Mouse (Mus musculus) erythroblast, embryonic 14.5 days (primary cell): ENCODE measurements at regions not wholly inside any gene's neighbourhood (a gene's known extent, or its start where the extent isn't known, plus 50 kb on each side); places are given as distances from the start of the nearest gene placed in this dataset.
"Not testable (repeated sequence)": the region's sequence is repeated elsewhere in the genome, so short reads cannot be mapped to it uniquely, and the experiment has no call there.

Experiments
- H3K27me3 ChIP-seq: 2 replicates; pipeline ENCODE4 v1.6.1; 2012; ENCODE audit warnings: inconsistent platforms; ENCODE audit not compliant: control insufficient read depth
- H3K36me3 ChIP-seq: 2 replicates; pipeline ENCODE4 v1.6.1; 2012; ENCODE audit warnings: mild to moderate bottlenecking, inconsistent platforms; ENCODE audit not compliant: control insufficient read depth
- H3K4me1 ChIP-seq: 2 replicates; pipeline ENCODE4 v1.6.1; 2012; ENCODE audit warnings: inconsistent platforms; ENCODE audit not compliant: control insufficient read depth
- H3K4me3 ChIP-seq: replicated peaks from 2 replicates; pipeline ENCODE3; 2012; ENCODE audit warnings: moderate library complexity, mild to moderate bottlenecking, inconsistent platforms
- H3K9me3 ChIP-seq: 2 replicates; pipeline ENCODE4 v1.6.1; 2012; ENCODE audit warnings: low read length, inconsistent platforms, mixed read lengths; ENCODE audit not compliant: control insufficient read depth
- GATA1 ChIP-seq: IDR thresholded peaks from 2 replicates; pipeline ENCODE4 v1.6.1; 2012; ENCODE audit warnings: low read length, inconsistent platforms, mixed read lengths
- TAL1 ChIP-seq: IDR thresholded peaks from 3 replicates; pipeline ENCODE4 v1.6.1; 2012; ENCODE audit warnings: low read length, inconsistent platforms, mixed read lengths

GRCm38 (mm10) chr16:30693839-30694527 lies 94.5 kb downstream of the Fam43a start:
- Histone ChIP-seq H3K4me1 (no peaks in the 10 kb centered on the region), H3K4me3 (no peak overlapping the region), H3K27me3 (no peaks in the 10 kb centered on the region), H3K9me3 (no peaks in the 10 kb centered on the region), H3K36me3 (no peaks in the 10 kb centered on the region)
- TF ChIP-seq GATA1 = no peak
- TF ChIP-seq TAL1 = no peak

DNA sequence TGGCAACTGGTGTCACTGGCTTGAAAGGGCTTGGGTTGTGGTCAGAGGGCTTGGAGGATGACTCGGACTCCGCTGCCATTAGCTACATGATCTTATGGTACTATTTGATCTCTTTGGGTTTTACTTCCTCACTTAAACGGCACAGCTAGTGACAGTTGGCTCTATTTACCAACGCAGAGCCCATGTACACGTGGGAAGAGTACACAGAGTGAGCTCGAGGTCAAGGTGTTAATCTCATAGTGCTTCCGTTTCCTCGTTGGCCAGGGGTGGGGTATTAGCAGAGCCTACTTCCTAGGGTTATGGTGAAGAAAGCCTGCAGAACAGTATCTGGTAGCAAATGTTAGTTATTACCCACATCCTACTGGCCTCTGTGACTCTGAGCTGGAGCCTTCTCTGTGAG lies 96.2 kb downstream of the Fam43a start:
- H3K4me3 ChIP-seq = no peak overlapping the region
- H3K9me3 ChIP-seq = no peaks in the 10 kb centered on the region
- H3K4me1 ChIP-seq = no peaks in the 10 kb centered on the region
- H3K27me3 ChIP-seq = no peaks in the 10 kb centered on the region
- H3K36me3 ChIP-seq = no peaks in the 10 kb centered on the region
- no peak for TF ChIP-seq GATA1
- no peak for TF ChIP-seq TAL1

- H3K27me3 ChIP-seq = no peaks in the 10 kb centered on the region
- no peaks in the 10 kb centered on the region for H3K9me3 ChIP-seq
- H3K4me3 ChIP-seq = no peak overlapping the region
- no peaks in the 10 kb centered on the region for H3K36me3 ChIP-seq
- TF ChIP-seq GATA1 = no peak
- no peak for TF ChIP-seq TAL1
- H3K4me1 ChIP-seq = no peaks in the 10 kb centered on the region
Measured at GRCm38 (mm10) chr16:30697209-30697608, 97.7 kb downstream of the Fam43a start.

DNA sequence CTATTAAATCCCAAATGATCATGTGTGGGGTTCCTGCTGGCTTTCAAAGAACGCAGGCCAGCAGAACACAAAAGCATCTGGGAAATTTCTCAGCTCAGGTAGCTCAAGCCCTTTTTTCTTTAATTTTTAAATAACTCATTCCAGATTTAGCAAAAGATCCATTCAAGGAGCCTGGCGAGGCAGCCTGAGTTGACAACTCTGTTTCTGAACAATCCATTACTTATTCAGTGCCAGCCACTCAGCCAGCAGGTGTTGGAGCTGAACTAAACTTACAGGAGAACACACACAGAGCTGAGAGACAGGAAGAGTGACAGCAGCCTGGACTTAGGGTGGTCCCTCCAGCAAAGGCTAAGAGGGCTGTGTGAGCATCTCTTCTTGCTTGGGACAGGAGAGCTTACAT lies 98.3 kb downstream of the Fam43a start:
- TF ChIP-seq TAL1 (no peak), GATA1 (no peak)
- Histone ChIP-seq H3K4me1 (no peaks in the 10 kb centered on the region), H3K9me3 (no peaks in the 10 kb centered on the region), H3K4me3 (no peak overlapping the region), H3K27me3 (no peaks in the 10 kb centered on the region), H3K36me3 (no peaks in the 10 kb centered on the region)

DNA sequence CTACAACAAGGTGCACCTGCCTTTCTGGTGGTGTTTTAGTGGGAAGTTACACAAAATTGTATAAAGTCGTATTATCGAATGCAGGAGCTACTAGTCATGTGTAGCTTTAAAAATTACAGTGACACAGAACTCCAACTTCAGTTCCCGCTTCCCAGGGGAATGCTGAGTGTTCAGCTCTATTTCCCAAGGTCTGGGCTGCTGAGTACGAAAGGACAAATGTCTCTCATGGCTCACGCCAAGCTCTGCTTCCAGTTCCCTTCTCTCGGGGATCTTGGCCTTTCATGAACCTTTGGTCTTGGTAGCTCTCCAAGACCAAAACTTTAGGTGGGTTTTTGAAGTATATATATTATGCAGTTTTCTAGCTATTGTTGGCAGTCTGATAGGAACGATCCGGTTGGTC lies 104.3 kb downstream of the Fam43a start:
- TF ChIP-seq GATA1 (no peak), TAL1 (no peak)
- H3K4me3 ChIP-seq = no peak overlapping the region

GRCm38 (mm10) chr16:30709501-30709900 lies 110.0 kb downstream of the Fam43a start:
- Histone ChIP-seq H3K9me3 (no peaks in the 10 kb centered on the region), H3K27me3 (no peaks in the 10 kb centered on the region), H3K4me1 (no peaks in the 10 kb centered on the region), H3K4me3 (no peak overlapping the region), H3K36me3 (no peaks in the 10 kb centered on the region)
- TF ChIP-seq GATA1 (no peak), TAL1 (no peak)

More for the DNA sequence above, 104.3 kb downstream of the Fam43a start:
- Histone ChIP-seq H3K36me3 (no peaks in the 10 kb centered on the region), H3K4me1 (no peaks in the 10 kb centered on the region), H3K9me3 (no peaks in the 10 kb centered on the region), H3K27me3 (no peaks in the 10 kb centered on the region)

DNA sequence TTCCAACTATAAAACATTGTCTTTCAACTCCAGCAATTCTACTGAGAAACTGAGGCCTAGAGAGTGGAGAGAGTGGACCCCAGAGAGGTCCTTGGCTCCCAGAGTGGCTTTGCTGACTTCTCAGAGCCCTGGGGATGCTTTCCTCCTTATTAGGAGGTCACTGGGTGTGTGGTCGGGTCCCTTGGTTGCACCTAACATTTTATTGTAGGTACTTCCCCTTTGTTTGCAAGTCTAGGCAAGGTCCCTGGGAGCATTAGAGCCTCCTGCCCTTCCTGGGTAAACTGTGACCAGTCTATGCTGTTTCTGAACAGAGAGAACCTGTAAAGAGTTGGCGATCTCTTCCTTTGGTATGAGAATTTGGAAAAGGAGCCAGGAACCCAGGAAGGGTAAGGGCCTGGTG lies 110.5 kb downstream of the Fam43a start:
- H3K36me3 ChIP-seq = no peaks in the 10 kb centered on the region
- H3K4me1 ChIP-seq = no peaks in the 10 kb centered on the region
- H3K9me3 ChIP-seq = no peaks in the 10 kb centered on the region
- no peaks in the 10 kb centered on the region for H3K27me3 ChIP-seq
- TF ChIP-seq GATA1 = no peak
- TF ChIP-seq TAL1 = no peak
- no peak overlapping the region for H3K4me3 ChIP-seq

- no peaks in the 10 kb centered on the region for H3K27me3 ChIP-seq
- no peaks in the 10 kb centered on the region for H3K36me3 ChIP-seq
- no peaks in the 10 kb centered on the region for H3K4me1 ChIP-seq
- H3K9me3 ChIP-seq = no peaks in the 10 kb centered on the region
- H3K4me3 ChIP-seq = no peak overlapping the region
- no peak for TF ChIP-seq GATA1
Measured at GRCm38 (mm10) chr16:30712570-30712969, 113.0 kb downstream of the Fam43a start.

- H3K9me3 ChIP-seq, H3K4me1 ChIP-seq, H3K4me3 ChIP-seq, H3K27me3 ChIP-seq, H3K36me3 ChIP-seq: not testable (repeated sequence)
Measured at GRCm38 (mm10) chr16:30717577-30717976, 118.1 kb downstream of the Fam43a start.

GRCm38 (mm10) chr16:30720791-30721190 lies 121.3 kb downstream of the Fam43a start:
- H3K4me3 ChIP-seq = no peak overlapping the region
- no peaks in the 10 kb centered on the region for H3K27me3 ChIP-seq
- H3K9me3 ChIP-seq = no peaks in the 10 kb centered on the region
- peaks cover 2% of the 10 kb centered on the region for H3K4me1 ChIP-seq
- no peaks in the 10 kb centered on the region for H3K36me3 ChIP-seq
- no peak for TF ChIP-seq GATA1
- TF ChIP-seq TAL1 = no peak
